Mouse (Mus musculus) intestine, embryonic 16.5 days (tissue): ENCODE results near the gene Ptcra. TPM values are rescaled to one million over a fixed set of nuclear protein-coding genes. Genes with fewer than 3 reads are reported as not detected.

ENCODE experiments used
- ATAC-seq: fragments of 200-750 bp; cut with Nextera tagmentation; 2 replicates; pipeline ENCODE4 v1.8.0; 2017; ENCODE audit warnings: moderate TSS enrichment, moderate library complexity
- H3K27ac ChIP-seq: fragments of 300-500 bp; sonication (generic); 2 replicates; pipeline ENCODE4 v1.5.1; 2014; ENCODE audit warnings: mild to moderate bottlenecking, low read length
- H3K27me3 ChIP-seq: fragments of 300-500 bp; sonication (generic); replicated peaks from 2 replicates; pipeline ENCODE4 v1.6.1; 2014; ENCODE audit warnings: low read length, control low read depth, mixed read lengths; ENCODE audit not compliant: control insufficient read depth, insufficient read depth
- H3K36me3 ChIP-seq: fragments of 300-500 bp; sonication (generic); 2 replicates; pipeline ENCODE4 v1.6.1; 2014; ENCODE audit warnings: low read length, control low read depth; ENCODE audit not compliant: control insufficient read depth, insufficient read depth
- H3K4me1 ChIP-seq: fragments of 300-500 bp; sonication (generic); 2 replicates; pipeline ENCODE4 v1.6.1; 2014; ENCODE audit warnings: low read length, control low read depth, mixed read lengths; ENCODE audit not compliant: control insufficient read depth, insufficient read depth
- H3K4me2 ChIP-seq: fragments of 300-500 bp; sonication (generic); 2 replicates; pipeline ENCODE4 v1.6.1; 2014; ENCODE audit warnings: low read depth, low read length, control low read depth
- H3K4me3 ChIP-seq: fragments of 300-500 bp; sonication (generic); 2 replicates; pipeline ENCODE4 v1.5.1; 2014; ENCODE audit warnings: mild to moderate bottlenecking, low read length
- H3K9ac ChIP-seq: fragments of 300-500 bp; sonication (generic); 2 replicates; pipeline ENCODE4 v1.6.1; 2014; ENCODE audit warnings: low read depth, low read length
- H3K9me3 ChIP-seq: fragments of 300-500 bp; sonication (generic); 2 replicates; pipeline ENCODE4 v1.6.1; 2016; ENCODE audit warnings: low read length, control low read depth; ENCODE audit not compliant: control insufficient read depth
- WGBS: fragments of 180-500 bp; shearing (Covaris S2); extraction: QIAGEN DNeasy Blood & Tissue Kit; methylation state at CpG from one replicate; pipeline ENCODE4 v1.1.7; 2014; 5-methylcytosine and 5-hydroxymethylcytosine counted together
- polyA plus RNA-seq: library from polyadenylated mRNA; unstranded; fragments of >200 nt; fragmentation: Nextera tagmentation; extraction: Ambion mirVana; gene quantifications from 2 replicates; pipeline ENCODE4 v1.2.1, GENCODE M21; 2015

Ptcra gene
- polyA plus RNA-seq, 1 experiment from 2014 or later = 0.37 TPM

DNA sequence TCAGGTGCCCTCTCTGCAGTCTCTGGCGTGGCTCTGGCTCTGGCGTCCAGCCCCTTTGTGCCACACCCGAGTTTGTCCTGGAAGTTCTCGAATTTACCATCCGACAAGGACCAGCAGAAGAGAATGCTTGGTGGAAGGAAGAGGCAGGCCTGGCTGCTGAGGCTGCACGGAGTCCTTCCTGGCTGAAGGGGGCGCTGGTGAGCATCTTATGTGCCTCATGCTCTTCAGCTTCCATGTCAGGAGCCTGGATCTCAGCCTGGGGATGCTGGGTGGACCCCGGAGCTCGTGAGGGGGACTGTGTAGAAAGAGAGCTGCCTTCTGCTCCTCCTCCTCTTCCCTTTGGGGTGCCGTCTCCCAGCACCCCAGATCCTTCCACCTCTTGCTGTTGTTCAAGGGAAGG lies 27.4 kb downstream of the Ptcra start:
- Histone ChIP-seq H3K4me1 (peaks cover 4% of the 10 kb centered on the region; the same call in 1 of the 2 replicates), H3K27ac (no peak overlapping the region), H3K9me3 (no peaks in the 10 kb centered on the region), H3K36me3 (0 out of 2 replicates have a peak, but pooled peaks cover 7% of the 10 kb centered on the region), H3K4me3 (no peak overlapping the region), H3K9ac (no peak overlapping the region), H3K27me3 (no peaks in the 10 kb centered on the region), H3K4me2 (no peak overlapping the region)
- 63% methylated on average over 9 of the region's 10 CpGs for WGBS
- ATAC-seq = no peak

DNA sequence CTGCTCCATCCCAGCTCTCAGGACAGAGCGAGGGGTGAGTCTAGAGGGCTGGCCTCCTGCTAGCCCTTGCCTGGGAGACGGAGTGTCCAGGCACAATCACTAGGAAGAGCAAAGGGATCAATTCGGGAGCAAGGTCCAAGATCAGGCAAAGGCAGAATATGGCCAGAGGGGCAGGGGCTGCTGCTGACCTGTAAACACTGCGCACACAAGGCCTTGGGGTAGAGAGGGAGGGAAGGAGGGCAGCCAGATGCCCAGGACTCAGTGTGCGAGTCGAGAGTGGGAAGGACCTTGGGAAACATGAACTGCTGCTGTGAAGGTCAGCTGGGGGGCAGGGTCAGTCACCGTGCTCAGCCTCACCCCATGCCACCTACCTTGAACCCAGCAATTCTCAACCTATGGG lies 28.2 kb downstream of the Ptcra start:
- no peaks in the 10 kb centered on the region for H3K9me3 ChIP-seq
- peak; percentile 31; the same call in 1 of the 2 replicates for ATAC-seq
- H3K4me3 ChIP-seq = no peak overlapping the region
- H3K36me3 ChIP-seq = 0 out of 2 replicates have a peak, but pooled peaks cover 7% of the 10 kb centered on the region
- no peak overlapping the region for H3K4me2 ChIP-seq
- H3K27ac ChIP-seq = no peak overlapping the region
- 84% methylated on average over 7 of the region's 7 CpGs for WGBS
- no peaks in the 10 kb centered on the region for H3K27me3 ChIP-seq
- H3K4me1 ChIP-seq = peaks cover 4% of the 10 kb centered on the region; the same call in 1 of the 2 replicates
- H3K9ac ChIP-seq = no peak overlapping the region

DNA sequence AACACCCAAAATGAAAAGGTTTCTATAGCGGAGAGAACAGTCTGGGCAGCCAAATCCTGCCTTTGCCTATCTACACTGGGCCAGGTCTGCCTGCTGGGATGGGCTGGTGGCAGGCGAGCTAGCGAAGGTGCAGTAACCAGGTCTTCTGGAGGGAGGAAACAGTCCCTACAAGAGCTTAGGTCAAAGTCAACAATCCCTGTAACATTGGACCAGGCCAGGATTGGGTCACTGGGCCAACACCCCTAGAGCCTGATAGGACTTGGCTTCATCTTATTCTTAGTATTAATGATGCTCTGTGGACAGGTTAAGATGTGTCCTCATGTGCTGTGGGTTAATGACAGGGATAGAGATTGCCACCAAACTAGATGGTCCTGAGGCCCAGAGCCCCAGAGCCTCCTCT lies 29.5 kb downstream of the Ptcra start:
- Histone ChIP-seq H3K36me3 (0 out of 2 replicates have a peak, but pooled peaks cover 7% of the 10 kb centered on the region), H3K9me3 (no peaks in the 10 kb centered on the region), H3K4me2 (no peak overlapping the region), H3K9ac (no peak overlapping the region), H3K4me3 (no peak overlapping the region), H3K4me1 (peaks cover 7% of the 10 kb centered on the region; the same call in 1 of the 2 replicates), H3K27ac (no peak overlapping the region), H3K27me3 (0 out of 2 replicates have a peak, but pooled peaks cover under 1% of the 10 kb centered on the region)
- WGBS = 93% methylated on average over 3 of the region's 3 CpGs
- 0 out of 2 replicates have a peak, but pooled peaks have one; percentile 10 for ATAC-seq

DNA sequence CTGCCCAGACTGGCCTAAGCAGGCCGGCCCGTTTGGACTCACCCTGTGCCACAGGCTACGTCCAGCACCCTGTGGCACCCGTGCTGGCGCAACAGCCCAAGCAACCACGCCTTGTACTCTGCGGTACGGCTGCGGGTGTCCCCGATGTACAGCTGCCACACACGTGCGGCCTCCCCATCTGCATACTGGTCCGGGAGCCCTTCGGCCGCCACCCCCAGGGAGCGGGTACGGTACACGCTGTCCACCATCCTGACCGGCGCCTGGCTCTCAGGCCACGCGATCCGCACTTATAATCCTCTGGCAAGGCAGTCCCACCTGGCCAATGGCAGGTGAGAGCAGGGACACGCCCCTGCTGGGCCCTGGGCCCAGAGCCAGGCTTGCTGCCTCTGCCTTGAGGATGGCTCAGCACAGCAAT lies 34.6 kb downstream of the Ptcra start, which contains the start of gene Gnmt:
Gene Gnmt (minus strand): TSS at position 265 of the 415 bp plus-strand sequence.
- ATAC-seq = peak; percentile 86
- peaks cover 8% of the 10 kb centered on the region for H3K4me1 ChIP-seq
- H3K4me2 ChIP-seq = peak within 1 kb of the TSS; percentile 63
- H3K9ac ChIP-seq = peak within 1 kb of the TSS; percentile 60
- H3K9me3 ChIP-seq = no peaks in the 10 kb centered on the region
- 14% methylated on average over 24 of the region's 24 CpGs for WGBS
- peaks cover under 1% of the 10 kb centered on the region; the same call in 1 of the 2 replicates for H3K36me3 ChIP-seq
- H3K27ac ChIP-seq = no peak within 1 kb of the TSS
- H3K4me3 ChIP-seq = peak within 1 kb of the TSS; percentile 42
- H3K27me3 ChIP-seq = 0 out of 2 replicates have a peak, but pooled peaks cover 5% of the 10 kb centered on the region

DNA sequence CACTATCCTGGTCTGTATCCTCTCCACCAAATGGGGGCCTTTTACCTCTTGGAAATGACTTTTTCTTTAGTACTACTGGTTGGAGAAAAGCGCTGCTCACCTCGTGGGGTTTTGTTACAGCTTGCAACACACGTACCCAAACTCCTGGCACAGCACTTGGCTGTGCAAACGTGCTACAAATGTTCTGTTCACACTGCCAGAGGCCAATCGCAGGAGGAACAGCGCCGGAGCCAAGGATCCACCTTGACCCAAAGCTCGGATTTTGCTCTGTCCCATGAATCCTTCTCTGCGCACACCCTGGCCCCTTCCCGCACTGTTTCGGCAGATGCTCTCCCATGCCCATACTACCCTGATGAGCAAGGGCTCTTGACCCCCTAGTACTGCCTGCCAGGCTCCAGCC lies 35.0 kb downstream of the Ptcra start:
- H3K4me3 ChIP-seq = peak overlapping the region; percentile 42
- WGBS = 48% methylated on average over 11 of the region's 11 CpGs
- H3K9ac ChIP-seq = peak overlapping the region; percentile 60
- no peaks in the 10 kb centered on the region for H3K9me3 ChIP-seq
- peaks cover 5% of the 10 kb centered on the region; the same call in 1 of the 2 replicates for H3K36me3 ChIP-seq
- no peak overlapping the region for H3K27ac ChIP-seq
- no peak for ATAC-seq
- H3K4me2 ChIP-seq = peak overlapping the region; percentile 63
- H3K4me1 ChIP-seq = peaks cover 8% of the 10 kb centered on the region
- 0 out of 2 replicates have a peak, but pooled peaks cover 5% of the 10 kb centered on the region for H3K27me3 ChIP-seq

DNA sequence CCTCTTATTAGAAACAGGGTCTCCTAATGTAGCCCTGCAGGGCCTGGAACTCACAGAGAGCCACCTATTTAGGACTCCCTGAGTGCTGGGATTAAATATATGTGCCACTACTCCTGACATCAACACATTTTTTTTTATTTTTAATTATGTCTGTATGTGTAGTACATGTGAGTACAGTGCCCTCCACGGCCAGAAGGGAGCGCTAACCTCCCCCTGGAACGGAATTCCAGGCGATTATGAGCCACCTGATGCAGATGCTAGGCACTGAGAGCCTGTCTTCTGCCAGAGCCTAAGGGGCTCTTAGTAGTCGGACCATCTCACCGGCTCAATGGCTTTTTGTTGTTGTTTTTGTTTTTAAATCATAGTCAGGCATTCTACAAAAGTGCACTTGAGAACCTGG lies 35.5 kb downstream of the Ptcra start:
- Histone ChIP-seq H3K4me1 (peaks cover 8% of the 10 kb centered on the region), H3K4me3 (no peak overlapping the region), H3K9ac (no peak overlapping the region), H3K4me2 (no peak overlapping the region), H3K27me3 (0 out of 2 replicates have a peak, but pooled peaks cover 5% of the 10 kb centered on the region), H3K9me3 (no peaks in the 10 kb centered on the region), H3K36me3 (peaks cover 8% of the 10 kb centered on the region; the same call in 1 of the 2 replicates), H3K27ac (no peak overlapping the region)
- WGBS = 47% methylated on average over 6 of the region's 6 CpGs
- no peak for ATAC-seq

DNA sequence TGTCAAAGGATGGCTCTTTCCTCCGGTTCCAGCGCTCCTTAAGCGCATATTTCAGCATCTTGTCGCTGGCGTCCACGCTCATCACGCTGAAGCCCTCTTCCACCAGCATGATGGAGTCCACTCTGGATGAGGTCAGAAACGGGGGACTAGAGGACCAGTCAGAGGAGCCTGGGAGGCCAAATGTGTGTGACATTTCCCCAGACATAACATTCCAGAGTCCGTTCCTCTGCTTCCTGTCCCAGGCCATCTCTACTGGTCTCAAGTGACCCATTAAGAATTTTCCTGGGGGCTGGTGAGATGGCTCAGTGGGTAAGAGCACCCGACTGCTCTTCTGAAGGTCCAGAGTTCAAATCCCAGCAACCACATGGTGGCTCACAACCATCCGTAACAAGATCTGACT lies 36.2 kb downstream of the Ptcra start:
- Histone ChIP-seq H3K27ac (no peak overlapping the region), H3K9ac (no peak overlapping the region), H3K36me3 (peaks cover 10% of the 10 kb centered on the region; the same call in 1 of the 2 replicates), H3K9me3 (no peaks in the 10 kb centered on the region), H3K4me3 (no peak overlapping the region), H3K4me2 (no peak overlapping the region), H3K27me3 (0 out of 2 replicates have a peak, but pooled peaks cover 5% of the 10 kb centered on the region), H3K4me1 (peaks cover 8% of the 10 kb centered on the region)
- WGBS = 90% methylated on average over 11 of the region's 11 CpGs
- no peak for ATAC-seq

- Histone ChIP-seq H3K4me2 (no peak overlapping the region), H3K9ac (no peak overlapping the region), H3K36me3 (peaks cover 14% of the 10 kb centered on the region), H3K27ac (no peak overlapping the region), H3K4me3 (no peak overlapping the region), H3K27me3 (0 out of 2 replicates have a peak, but pooled peaks cover 5% of the 10 kb centered on the region), H3K4me1 (peaks cover 8% of the 10 kb centered on the region), H3K9me3 (no peaks in the 10 kb centered on the region)
- no peak for ATAC-seq
- 91% methylated on average over 26 of the region's 26 CpGs for WGBS
Observed at GRCm38 (mm10) chr17:46725731-46726645, 37.5 kb downstream of the Ptcra start.

DNA sequence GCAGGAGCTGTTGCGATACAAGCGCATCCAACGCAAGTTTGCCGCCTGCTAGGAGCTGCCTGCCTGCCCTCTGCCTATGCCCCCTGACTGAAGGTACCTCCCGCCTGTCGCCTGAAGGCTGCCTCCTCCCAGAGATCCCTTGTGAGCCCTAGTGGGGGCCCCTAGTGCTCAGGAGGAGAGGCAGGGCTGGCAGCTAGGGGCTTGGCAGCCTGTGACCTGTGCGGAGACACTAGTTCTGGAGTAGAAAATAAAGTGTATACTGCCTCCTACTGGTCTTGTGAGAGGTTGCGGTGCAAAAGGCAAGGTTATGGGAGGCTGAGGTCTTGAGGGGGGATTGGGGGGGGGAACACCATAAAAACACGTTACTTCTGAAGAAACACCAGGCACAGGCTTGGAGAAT lies 38.2 kb downstream of the Ptcra start:
- Histone ChIP-seq H3K9ac (no peak overlapping the region), H3K36me3 (peaks cover 14% of the 10 kb centered on the region), H3K27ac (no peak overlapping the region), H3K9me3 (no peaks in the 10 kb centered on the region), H3K4me1 (peaks cover 8% of the 10 kb centered on the region), H3K4me2 (no peak overlapping the region), H3K4me3 (no peak overlapping the region), H3K27me3 (0 out of 2 replicates have a peak, but pooled peaks cover 5% of the 10 kb centered on the region)
- WGBS = 57% methylated on average over 9 of the region's 9 CpGs
- no peak for ATAC-seq
